Mouse (Mus musculus) embryonic facial prominence, embryonic 10.5 days (tissue): Measurements from ENCODE around the gene Wasf2. TPM values are rescaled to one million over a fixed set of nuclear protein-coding genes. Genes with fewer than 3 reads are reported as not detected.

Experiments used
- DNase-seq: peaks from one replicate; pipeline ENCODE4 v3.0.0-alpha.2; 2017; ENCODE audit warnings: low spot score
- H3K27ac ChIP-seq: fragments of 300-500 bp; sonication (generic); replicated peaks from 2 replicates; pipeline ENCODE4 v1.5.1; 2016; ENCODE audit warnings: mild to moderate bottlenecking
- H3K27me3 ChIP-seq: fragments of 300-500 bp; sonication (generic); replicated peaks from 2 replicates; pipeline ENCODE4 v1.6.1; 2016; ENCODE audit warnings: low read depth, mild to moderate bottlenecking; ENCODE audit not compliant: poor library complexity, severe bottlenecking
- H3K36me3 ChIP-seq: fragments of 300-500 bp; sonication (generic); replicated peaks from 2 replicates; pipeline ENCODE4 v1.6.1; 2016; ENCODE audit warnings: mild to moderate bottlenecking, moderate library complexity
- H3K4me1 ChIP-seq: fragments of 300-500 bp; sonication (generic); 2 replicates; pipeline ENCODE4 v1.6.1; 2016
- H3K4me3 ChIP-seq: fragments of 300-500 bp; sonication (generic); 2 replicates; pipeline ENCODE4 v1.5.1; 2016; ENCODE audit warnings: mild to moderate bottlenecking, moderate library complexity
- H3K9me3 ChIP-seq: fragments of 300-500 bp; sonication (generic); 2 replicates; pipeline ENCODE4 v1.6.1; 2016; ENCODE audit warnings: mild to moderate bottlenecking
- WGBS: fragments of 180-500 bp; shearing (Covaris S2); methylation state at CpG from one replicate; pipeline ENCODE4 v1.1.7; 2016; 5-methylcytosine and 5-hydroxymethylcytosine counted together
- polyA plus RNA-seq: library from polyadenylated mRNA; unstranded; fragments of >200 nt; fragmentation: Nextera tagmentation; extraction: Ambion mirVana; gene quantifications from 2 replicates; pipeline ENCODE4 v1.2.1, GENCODE M21; 2016

Wasf2 gene
- polyA plus RNA-seq, 1 experiment from 2014 or later: 73.0 TPM

DNA sequence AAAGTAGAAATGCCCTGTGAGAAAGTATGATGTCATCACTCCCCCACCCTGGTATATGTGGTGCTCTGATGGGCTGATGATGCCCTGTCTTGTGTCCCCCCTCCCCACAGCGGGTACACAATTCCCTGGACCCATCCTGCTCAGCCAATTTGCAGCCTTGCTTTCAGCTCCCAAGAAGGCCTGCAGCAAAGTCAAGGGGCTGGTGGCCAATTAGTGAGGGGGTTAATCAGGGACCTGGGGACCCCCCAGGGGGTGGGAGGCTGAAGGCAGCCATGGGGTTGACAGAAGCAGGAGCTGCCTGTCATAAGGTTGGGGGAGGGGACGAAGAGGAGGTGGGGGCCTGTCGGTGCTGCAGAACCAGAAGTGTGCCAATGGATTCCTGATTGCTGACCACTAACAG is 73.3 kb downstream of the Wasf2 start:
- Histone ChIP-seq H3K4me1 (peaks cover 52% of the 10 kb centered on the region), H3K27ac (no peak overlapping the region)

DNA sequence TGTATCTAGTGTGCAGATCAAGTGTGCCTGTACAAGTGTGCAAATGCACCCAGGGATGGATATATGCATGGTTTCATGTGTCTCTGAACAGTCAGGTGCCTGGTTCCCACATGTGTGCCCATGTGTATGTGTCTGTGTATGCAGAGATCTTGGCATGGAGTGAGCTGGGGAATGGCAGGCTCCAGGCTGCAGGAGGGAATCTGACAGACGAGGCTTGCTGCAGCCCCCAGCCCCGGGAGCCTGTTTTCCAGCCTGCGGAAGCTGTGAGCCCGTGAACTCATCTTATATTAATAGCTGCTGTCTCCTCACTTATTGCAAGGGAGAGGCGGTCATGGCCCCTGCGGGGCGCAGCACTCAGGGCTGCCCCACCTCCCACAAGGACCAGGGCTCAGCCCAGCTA is 74.1 kb downstream of the Wasf2 start:
- Histone ChIP-seq H3K27ac (peak overlapping the region; percentile 74), H3K4me3 (no peak overlapping the region), H3K27me3 (peaks cover 17% of the 10 kb centered on the region; the same call in 1 of the 2 replicates), H3K36me3 (no peaks in the 10 kb centered on the region), H3K9me3 (no peaks in the 10 kb centered on the region), H3K4me1 (peaks cover 46% of the 10 kb centered on the region)
- 54% methylated on average over 7 of the region's 7 CpGs for WGBS
- DNase-seq: no peak

More for the DNA sequence above, 73.3 kb downstream of the Wasf2 start:
- no peaks in the 10 kb centered on the region for H3K36me3 ChIP-seq
- H3K9me3 ChIP-seq: no peaks in the 10 kb centered on the region
- no peak for DNase-seq
- WGBS: 79% methylated on average over 3 of the region's 3 CpGs
- H3K4me3 ChIP-seq: no peak overlapping the region
- 0 out of 2 replicates have a peak, but pooled peaks cover 10% of the 10 kb centered on the region for H3K27me3 ChIP-seq

DNA sequence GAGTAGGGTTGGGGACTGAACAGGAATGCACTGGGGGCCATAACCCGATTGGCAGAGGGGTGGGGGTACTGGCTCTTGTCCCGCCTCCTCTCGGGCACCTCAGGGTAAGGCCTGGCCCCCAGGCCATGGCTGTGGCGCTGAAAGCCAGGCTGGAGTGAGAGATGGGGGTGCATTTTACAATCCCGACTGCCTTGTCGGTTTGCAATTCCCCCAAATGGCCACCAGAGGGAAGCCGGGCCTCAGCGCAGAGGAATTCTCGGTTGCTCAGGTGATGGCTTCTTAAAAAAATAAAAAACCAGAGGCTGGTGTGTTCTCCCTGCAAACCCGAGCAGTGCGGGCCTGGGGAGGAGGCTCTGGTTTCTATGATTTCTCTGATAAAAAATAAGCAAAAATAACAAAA is 79.1 kb downstream of the Wasf2 start:
- whole genome bisulfite sequencing: 5% methylated on average over 11 of the region's 11 CpGs
- DNase-seq: peak; percentile 75
- Histone ChIP-seq H3K4me3 (no peak overlapping the region), H3K4me1 (peaks cover 43% of the 10 kb centered on the region), H3K27ac (no peak overlapping the region), H3K9me3 (no peaks in the 10 kb centered on the region), H3K27me3 (peaks cover 62% of the 10 kb centered on the region), H3K36me3 (no peaks in the 10 kb centered on the region)

DNA sequence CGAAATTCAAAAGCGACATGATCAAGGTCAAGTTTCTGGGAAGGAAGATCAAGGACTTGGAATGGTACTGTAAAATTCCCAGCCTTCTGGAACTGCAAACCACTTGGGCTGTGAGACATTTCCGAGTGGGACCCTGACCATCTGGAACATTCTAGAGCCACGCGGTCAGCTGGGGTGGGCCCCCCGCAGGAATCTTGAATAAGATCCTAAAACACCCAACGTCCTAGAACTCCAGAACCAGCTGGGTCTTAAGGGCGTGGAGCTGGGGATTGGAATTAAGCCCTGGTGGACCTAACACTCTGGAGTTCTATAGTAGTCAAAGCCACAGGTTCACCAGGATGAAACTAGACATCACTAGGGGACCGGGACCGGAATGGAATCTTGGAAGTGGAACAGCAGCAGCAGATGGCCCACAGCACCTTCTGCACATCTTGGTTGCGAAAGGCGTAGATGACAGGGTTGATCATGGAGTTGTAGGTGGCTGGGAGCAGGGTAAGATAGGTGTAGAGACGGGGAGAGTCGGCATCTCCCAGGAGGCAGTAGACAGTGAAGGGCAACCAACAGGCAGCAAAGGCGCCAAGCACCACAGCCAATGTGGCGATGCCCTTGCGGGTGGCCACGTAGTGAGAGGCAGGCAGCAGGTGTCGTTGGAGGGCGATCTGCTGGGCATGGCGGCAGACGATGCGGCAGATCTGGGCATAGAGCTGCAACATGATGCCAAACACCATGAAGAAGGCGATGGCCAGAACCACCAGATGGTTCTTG is 79.9 kb downstream of the Wasf2 start:
- no peak for DNase-seq
- Histone ChIP-seq H3K4me1 (peaks cover 35% of the 10 kb centered on the region), H3K36me3 (no peaks in the 10 kb centered on the region), H3K9me3 (no peaks in the 10 kb centered on the region), H3K27me3 (peaks cover 70% of the 10 kb centered on the region), H3K4me3 (no peak overlapping the region), H3K27ac (no peak overlapping the region)
- 93% methylated on average over 24 of the region's 24 CpGs for WGBS

DNA sequence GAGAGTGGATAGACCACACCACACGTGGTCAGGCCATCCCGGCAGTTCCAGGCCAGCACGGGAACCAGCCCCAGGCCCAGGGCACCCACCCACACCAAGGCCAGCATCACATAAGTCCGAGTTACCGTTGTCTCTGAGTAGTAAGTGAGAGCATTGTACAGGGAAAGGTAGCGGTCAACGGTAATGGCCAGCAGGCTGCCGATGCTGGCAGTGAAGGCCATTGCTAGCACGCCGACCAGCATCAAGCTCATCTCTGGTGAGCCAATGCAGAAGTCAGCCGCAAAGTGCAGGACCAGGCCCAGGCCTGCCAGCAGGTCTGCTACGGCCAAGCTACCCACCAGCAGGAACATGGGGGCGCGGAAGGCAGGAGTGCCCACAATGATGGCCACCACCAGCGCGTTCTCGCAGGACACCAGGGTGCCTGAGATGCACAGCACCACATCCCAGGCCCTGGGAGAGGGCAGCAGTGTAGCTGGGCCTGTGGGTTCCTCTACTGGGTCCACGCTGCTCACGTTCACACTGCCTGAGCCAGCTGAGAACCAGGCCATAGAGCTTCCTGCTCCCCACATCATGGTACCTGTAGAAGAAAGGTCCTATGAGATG is 80.6 kb downstream of the Wasf2 start:
- no peak overlapping the region for H3K27ac ChIP-seq
- WGBS: 90% methylated on average over 19 of the region's 19 CpGs
- no peak for DNase-seq
- H3K27me3 ChIP-seq: peaks cover 77% of the 10 kb centered on the region
- no peaks in the 10 kb centered on the region for H3K36me3 ChIP-seq
- peak overlapping the region; percentile 8; the same call in 1 of the 2 replicates for H3K4me3 ChIP-seq
- no peaks in the 10 kb centered on the region for H3K9me3 ChIP-seq
- H3K4me1 ChIP-seq: peaks cover 35% of the 10 kb centered on the region

DNA sequence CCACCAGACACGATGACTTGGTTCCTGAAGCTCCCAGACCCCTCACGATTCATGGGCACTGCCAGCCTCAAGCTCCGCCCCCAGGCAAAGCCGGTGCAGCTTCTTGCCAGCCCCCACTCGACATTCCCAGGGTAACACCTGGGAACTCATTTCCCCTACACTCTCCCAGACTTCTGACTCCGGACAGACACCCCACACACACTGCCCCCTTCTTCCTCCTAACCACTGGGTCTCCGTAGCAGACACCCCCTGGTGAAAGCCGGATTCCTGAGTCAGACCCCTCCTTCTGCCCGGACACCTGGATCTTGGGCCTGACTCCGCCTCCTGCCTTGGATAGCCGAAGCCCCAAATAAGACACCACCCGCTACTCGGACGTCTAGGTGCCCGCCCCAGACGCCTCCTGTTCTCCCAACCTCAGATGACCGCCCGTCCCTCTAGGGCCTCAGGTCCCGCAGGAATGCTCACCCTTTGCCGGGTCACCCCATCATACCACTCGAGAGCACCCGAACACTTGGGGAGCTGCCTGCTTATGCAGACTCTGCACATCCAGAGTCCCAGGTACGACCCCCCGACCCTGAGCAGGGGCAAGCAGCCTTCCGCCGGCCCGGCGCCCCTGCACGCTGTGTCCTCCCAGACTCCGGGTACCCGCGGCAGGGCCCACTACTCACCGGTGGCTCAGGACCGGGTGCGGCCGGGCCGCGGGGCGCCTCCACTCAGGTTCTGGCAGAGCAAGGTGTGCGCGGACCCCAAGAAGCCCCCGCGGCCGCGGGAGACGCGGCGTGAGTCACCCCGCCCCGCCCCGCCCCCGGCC is 81.7 kb downstream of the Wasf2 start, which contains the start of the genes Cd164l2 and Gpr3:
TSS of gene Cd164l2 (plus strand) at position 381 of the 811 bp plus-strand sequence.
TSS of gene Gpr3 (minus strand) at position 786 of the 811 bp plus-strand sequence.
- Histone ChIP-seq H3K27ac (peak within 1 kb of the TSS; percentile 55; the same call in 1 of the 2 replicates), H3K27me3 (peaks cover 84% of the 10 kb centered on the region)
- no peak for DNase-seq

DNA sequence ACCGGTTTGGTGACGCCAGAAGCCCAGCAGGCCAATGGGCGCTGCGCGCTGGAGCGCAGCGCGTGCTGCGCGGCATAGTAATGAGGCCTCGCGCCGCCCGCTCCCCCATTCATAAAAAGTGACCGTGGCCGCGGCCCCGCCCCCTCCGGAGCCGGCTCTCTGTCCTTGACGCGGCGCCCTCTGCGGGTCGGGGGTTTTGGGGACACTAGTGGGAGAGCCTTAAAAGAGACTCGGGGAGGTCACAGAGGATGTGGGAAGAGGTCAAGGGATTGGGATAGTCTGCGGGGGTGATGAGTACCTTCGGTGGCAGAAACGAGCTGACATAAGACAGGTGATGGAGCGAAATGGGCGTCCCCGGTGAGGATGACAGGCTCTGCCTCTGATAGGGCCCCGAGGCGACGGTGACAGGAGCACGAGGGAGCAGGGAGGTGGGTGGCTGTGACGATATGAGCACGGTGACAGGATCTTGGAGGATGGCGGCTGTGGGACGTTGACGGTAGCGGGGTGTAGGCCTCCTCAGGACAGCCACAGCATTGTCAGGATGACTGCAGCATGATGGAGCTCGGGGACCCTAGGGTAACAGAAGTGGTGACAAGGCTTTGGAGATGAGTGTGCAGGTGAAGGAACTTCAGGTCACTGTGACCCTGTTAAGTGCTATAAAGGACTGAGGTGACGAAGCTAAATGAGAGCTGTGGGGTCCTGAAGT is 82.4 kb downstream of the Wasf2 start:
- Histone ChIP-seq H3K4me3 (peak overlapping the region; percentile 77), H3K9me3 (no peaks in the 10 kb centered on the region), H3K27me3 (peaks cover 83% of the 10 kb centered on the region), H3K36me3 (no peaks in the 10 kb centered on the region), H3K4me1 (peaks cover 39% of the 10 kb centered on the region), H3K27ac (peak overlapping the region; percentile 55; the same call in 1 of the 2 replicates)
- 2% methylated on average over 44 of the region's 44 CpGs for WGBS
- peak; percentile 88 for DNase-seq

More for the DNA sequence above, 81.7 kb downstream of the Wasf2 start, which contains the start of the genes Cd164l2 and Gpr3:
- 1% methylated on average over 52 of the region's 52 CpGs for WGBS
- Histone ChIP-seq H3K9me3 (no peaks in the 10 kb centered on the region), H3K36me3 (no peaks in the 10 kb centered on the region), H3K4me1 (peaks cover 35% of the 10 kb centered on the region), H3K4me3 (peak within 1 kb of the TSS; percentile 77)

DNA sequence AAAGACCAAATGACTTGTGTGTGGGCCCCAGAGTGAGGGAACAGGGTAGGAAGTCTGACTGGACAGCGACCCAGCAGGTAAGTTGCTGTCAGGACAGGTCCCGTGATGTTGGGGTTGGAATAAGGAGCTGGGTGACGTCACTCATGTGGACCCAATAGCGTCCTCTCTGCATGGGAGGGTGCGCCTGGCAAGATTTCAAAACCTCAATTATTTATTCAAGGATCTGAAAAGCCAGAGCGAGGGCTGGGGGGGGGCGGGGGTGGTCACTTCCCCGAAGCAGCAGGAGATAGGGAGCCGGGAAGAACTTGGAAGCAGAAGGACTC is 82.9 kb downstream of the Wasf2 start:
- peak overlapping the region; percentile 77 for H3K4me3 ChIP-seq
- H3K9me3 ChIP-seq: no peaks in the 10 kb centered on the region
- under 1% methylated on average over 9 of the region's 9 CpGs for WGBS
- peaks cover 44% of the 10 kb centered on the region for H3K4me1 ChIP-seq
- H3K27ac ChIP-seq: no peak overlapping the region
- no peaks in the 10 kb centered on the region for H3K36me3 ChIP-seq
- DNase-seq: peak; percentile 37
- H3K27me3 ChIP-seq: peaks cover 78% of the 10 kb centered on the region

DNA sequence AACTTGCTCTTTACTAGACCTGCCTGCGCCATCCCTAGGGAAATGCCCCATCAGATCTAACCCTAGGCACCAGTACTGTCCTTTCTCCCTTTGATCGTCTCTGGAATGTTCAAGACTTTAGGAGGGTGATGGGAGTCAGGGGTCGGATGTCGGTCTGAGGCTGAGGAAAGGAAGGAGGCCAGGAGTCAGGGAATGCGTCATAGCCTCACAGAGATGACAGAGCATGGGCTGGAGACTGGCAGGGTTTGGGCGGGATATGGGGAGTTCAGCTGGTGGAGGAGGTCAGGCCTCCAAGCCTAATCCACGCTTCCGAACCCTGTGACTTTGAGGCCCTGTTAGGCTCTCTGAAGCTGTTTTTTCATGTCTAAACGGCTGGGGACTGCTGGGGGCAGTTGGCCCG is 83.4 kb downstream of the Wasf2 start:
- peak overlapping the region; percentile 77 for H3K4me3 ChIP-seq
- H3K9me3 ChIP-seq: no peaks in the 10 kb centered on the region
- H3K27ac ChIP-seq: no peak overlapping the region
- peak; percentile 32 for DNase-seq
- H3K4me1 ChIP-seq: peaks cover 46% of the 10 kb centered on the region
- 3% methylated on average over 10 of the region's 10 CpGs for WGBS
- no peaks in the 10 kb centered on the region for H3K36me3 ChIP-seq
- peaks cover 74% of the 10 kb centered on the region for H3K27me3 ChIP-seq

DNA sequence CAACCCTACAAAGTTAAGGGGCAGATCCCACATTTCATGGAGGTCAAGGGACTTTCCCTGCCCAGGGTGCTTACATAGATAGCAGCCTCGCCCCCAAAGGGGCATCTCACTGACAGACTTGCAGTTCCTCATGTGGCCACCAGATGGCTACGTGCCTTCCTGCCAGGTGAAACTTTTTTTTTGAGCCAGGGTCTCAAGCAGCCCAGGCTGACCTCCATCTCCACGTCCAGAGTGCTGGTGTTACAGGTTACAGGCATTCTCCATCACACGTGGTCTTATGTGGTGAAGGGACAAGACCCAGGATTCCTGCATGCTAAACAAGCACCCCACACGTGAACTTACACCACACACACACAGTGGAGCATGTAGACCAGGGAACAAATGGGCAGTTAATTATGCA is 87.3 kb downstream of the Wasf2 start:
- peaks cover 77% of the 10 kb centered on the region for H3K27me3 ChIP-seq
- WGBS: 4% methylated on average over 5 of the region's 5 CpGs
- H3K36me3 ChIP-seq: no peaks in the 10 kb centered on the region
- no peaks in the 10 kb centered on the region for H3K9me3 ChIP-seq
- H3K27ac ChIP-seq: no peak overlapping the region
- peak; percentile 79 for DNase-seq
- H3K4me3 ChIP-seq: no peak overlapping the region
- peaks cover 46% of the 10 kb centered on the region for H3K4me1 ChIP-seq

DNA sequence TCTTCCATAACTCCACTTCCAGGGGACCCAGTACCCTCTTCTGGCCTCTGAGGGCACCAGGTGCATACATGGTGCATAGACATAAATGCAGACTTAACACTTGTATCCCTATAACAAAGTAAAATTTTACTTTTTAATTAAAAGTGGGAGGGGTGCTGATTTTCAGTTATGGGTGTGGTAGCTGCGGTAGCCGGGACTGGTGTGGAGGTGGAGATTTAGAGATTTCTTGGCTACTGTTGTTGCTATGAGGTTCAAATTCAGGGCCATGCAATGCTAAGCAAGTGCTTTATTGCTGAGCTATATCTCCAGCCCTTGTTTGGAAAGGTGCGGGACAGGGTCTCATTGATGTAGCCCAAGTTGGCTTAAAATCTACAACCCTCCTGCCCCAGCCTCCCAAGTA is 88.4 kb downstream of the Wasf2 start:
- 95% methylated on average over 3 of the region's 3 CpGs for WGBS
- Histone ChIP-seq H3K27ac (no peak overlapping the region), H3K36me3 (no peaks in the 10 kb centered on the region), H3K27me3 (peaks cover 77% of the 10 kb centered on the region), H3K4me1 (peaks cover 46% of the 10 kb centered on the region), H3K4me3 (no peak overlapping the region), H3K9me3 (no peaks in the 10 kb centered on the region)
- DNase-seq: no peak

DNA sequence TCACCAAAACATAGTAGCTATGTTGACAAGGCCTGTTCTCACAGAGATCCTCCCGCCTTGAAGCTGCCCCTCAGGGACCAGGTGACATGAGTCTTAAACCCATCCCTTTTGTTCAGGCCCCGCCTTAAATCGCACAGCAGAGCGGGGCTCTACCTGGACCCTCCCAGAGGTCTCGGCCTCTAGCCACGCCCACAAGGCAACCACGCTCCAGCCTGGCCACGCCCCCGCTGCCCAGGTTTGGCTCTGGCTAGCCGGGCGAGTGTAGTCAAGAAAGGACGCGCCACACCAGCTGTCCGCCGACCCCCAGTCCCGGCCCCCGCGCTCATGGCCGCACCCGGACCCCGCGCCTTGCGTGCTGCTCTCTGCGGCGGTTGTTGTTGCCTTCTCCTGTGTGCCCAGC is 90.4 kb downstream of the Wasf2 start:
- Histone ChIP-seq H3K4me1 (peaks cover 51% of the 10 kb centered on the region), H3K36me3 (no peaks in the 10 kb centered on the region), H3K27me3 (peaks cover 60% of the 10 kb centered on the region), H3K27ac (peak overlapping the region; percentile 72), H3K9me3 (no peaks in the 10 kb centered on the region), H3K4me3 (peak overlapping the region; percentile 58)
- DNase-seq: peak; percentile 75
- 2% methylated on average over 25 of the region's 25 CpGs for WGBS
